Mouse (Mus musculus) cerebellum, postnatal 10 days (tissue): ENCODE measurements around the gene Lrrc1.

Experiments
- DNase-seq, 2 experiments: peaks; one replicate each; pipeline ENCODE4 v3.0.0; 2021; ENCODE audit warnings: mixed read lengths in 2 of 2

Gene Lrrc1

GRCm38 (mm10) chr9:77425553-77425952, 119.1 kb downstream of the Lrrc1 start:
- DNase-seq, result no peak

GRCm38 (mm10) chr9:77420200-77420585, 124.5 kb downstream of the Lrrc1 start:
- no peak for DNase-seq

GRCm38 (mm10) chr9:77419501-77420199, 125.0 kb downstream of the Lrrc1 start:
- no peak for DNase-seq

GRCm38 (mm10) chr9:77418800-77419199, 125.9 kb downstream of the Lrrc1 start:
- no peak for DNase-seq

- DNase-seq, result no peak
These were observed 128.2 kb downstream of the Lrrc1 start for GRCm38 (mm10) chr9:77416486-77416885.

GRCm38 (mm10) chr9:77416002-77416401, 128.7 kb downstream of the Lrrc1 start:
- no peak for DNase-seq

- DNase-seq, result peak in 1 of 2 experiments; percentile 24
These were observed 132.7 kb downstream of the Lrrc1 start for GRCm38 (mm10) chr9:77411830-77412425.

GRCm38 (mm10) chr9:77410968-77411367, 133.7 kb downstream of the Lrrc1 start:
- DNase-seq, result no peak

GRCm38 (mm10) chr9:77410524-77410923, 134.1 kb downstream of the Lrrc1 start:
- no peak for DNase-seq

- no peak for DNase-seq
These were observed 136.5 kb downstream of the Lrrc1 start for GRCm38 (mm10) chr9:77408053-77408603.

GRCm38 (mm10) chr9:77406906-77407305, 137.8 kb downstream of the Lrrc1 start:
- peak; percentile 62 for DNase-seq

- no peak for DNase-seq
These were observed 140.2 kb downstream of the Lrrc1 start for GRCm38 (mm10) chr9:77404458-77404857.

GRCm38 (mm10) chr9:77403961-77404360, 140.7 kb downstream of the Lrrc1 start:
- no peak for DNase-seq

- DNase-seq, result no peak
These were observed 141.7 kb downstream of the Lrrc1 start for GRCm38 (mm10) chr9:77402971-77403370.

GRCm38 (mm10) chr9:77399801-77400200, 144.9 kb downstream of the Lrrc1 start:
- DNase-seq, result no peak

- DNase-seq, result no peak
These were observed 145.6 kb downstream of the Lrrc1 start for GRCm38 (mm10) chr9:77398856-77399631.

GRCm38 (mm10) chr9:77397027-77397426, 147.6 kb downstream of the Lrrc1 start:
- DNase-seq, result no peak

- DNase-seq, result no peak
These were observed 153.4 kb downstream of the Lrrc1 start for GRCm38 (mm10) chr9:77391248-77391647.

GRCm38 (mm10) chr9:77388956-77389355, 155.7 kb downstream of the Lrrc1 start:
- DNase-seq, result no peak

GRCm38 (mm10) chr9:77386751-77387150, 157.9 kb downstream of the Lrrc1 start:
- peak; percentile 30 to 50 for DNase-seq

- no peak for DNase-seq
These were observed 159.1 kb downstream of the Lrrc1 start for GRCm38 (mm10) chr9:77385611-77386010.

- DNase-seq, result no peak
These were observed 160.0 kb downstream of the Lrrc1 start for GRCm38 (mm10) chr9:77384651-77385050.

GRCm38 (mm10) chr9:77383951-77384350, 160.7 kb downstream of the Lrrc1 start:
- no peak for DNase-seq

GRCm38 (mm10) chr9:77382514-77382913, 162.2 kb downstream of the Lrrc1 start:
- no peak for DNase-seq
